Comparison of ENCODE assay signal across 8 mouse cellular contexts in genomic region chr1:133685749-133686519, GRCm38 (mm10). TPM values are rescaled to one million over a fixed set of nuclear protein-coding genes. Genes with fewer than 3 reads are reported as not detected.
DNase-seq lines count a peak whose midpoint lies in the region; ATAC-seq and TF ChIP-seq lines count a peak whose summit lies in the region.

No protein-coding gene starts in this region.

- TF ChIP-seq CTCF in stomach, postnatal 0 days (IDR thresholded peaks at IDR 0.05; ENCODE audit: low read depth), result no peak

- no peaks in the 10 kb centered on the region for H3K27me3 ChIP-seq in liver, embryonic 11.5 days (replicated peaks; ENCODE audit: control insufficient read depth, insufficient read depth, low read length)
- no peaks in the 10 kb centered on the region for H3K27me3 ChIP-seq in stomach, postnatal 0 days (ENCODE audit: control insufficient read depth, insufficient read depth, low read length)
- no peaks in the 10 kb centered on the region for H3K27me3 ChIP-seq in hindbrain, embryonic 13.5 days

- DNase-seq in 3T3-L1 (ENCODE audit: low read depth, low spot score) (peak; percentile 91), adipocyte (ENCODE audit: low spot score) (peak; percentile 94)
- peak; percentile 70 to 71 for DNase-seq in heart, postnatal 10 days
- DNase-seq in liver, embryonic 11.5 days (ENCODE audit: low spot score), result no peak
- peak; percentile 56 for DNase-seq in stomach, postnatal 0 days (ENCODE audit: low spot score)
- no peak for DNase-seq in left cerebral cortex, adult 11 months (ENCODE audit: low spot score)
- no peak for DNase-seq in thymus, postnatal 14 days

- intact Hi-C loops in heart, postnatal 10 days (cut with DNase I), result no loop called here

- no peaks in the 10 kb centered on the region for H3K36me3 ChIP-seq in liver, embryonic 11.5 days (ENCODE audit: control insufficient read depth, insufficient read depth, low read length)
- H3K36me3 ChIP-seq in stomach, postnatal 0 days (ENCODE audit: control insufficient read depth, insufficient read depth, low read length), result no peaks in the 10 kb centered on the region
- H3K36me3 ChIP-seq in hindbrain, embryonic 13.5 days, result no peaks in the 10 kb centered on the region

- 73% methylated on average over 10 of the region's 10 CpGs for WGBS in liver, embryonic 11.5 days
- 50% methylated on average over 10 of the region's 10 CpGs for WGBS in stomach, postnatal 0 days
- 83% methylated on average over 10 of the region's 10 CpGs for WGBS in hindbrain, embryonic 13.5 days

- no peak overlapping the region for H3K9ac ChIP-seq in liver, embryonic 11.5 days (ENCODE audit: low read depth, low read length)
- H3K9ac ChIP-seq in stomach, postnatal 0 days (ENCODE audit: low read length), result no peak overlapping the region
- H3K9ac ChIP-seq in hindbrain, embryonic 13.5 days, result no peak overlapping the region

- peak; percentile 72 for ATAC-seq in liver, embryonic 11.5 days (replicated peaks; ENCODE audit: low FRiP score)
- peak; percentile 93 for ATAC-seq in stomach, postnatal 0 days (ENCODE audit: low FRiP score, low TSS enrichment)
- ATAC-seq in hindbrain, embryonic 13.5 days (ENCODE audit: low FRiP score), result no peak

- H3K4me1 ChIP-seq in liver, embryonic 11.5 days (replicated peaks; ENCODE audit: control insufficient read depth, insufficient read depth, low read length), result peaks cover 2% of the 10 kb centered on the region; the same call in 1 of the 2 replicates
- H3K4me1 ChIP-seq in stomach, postnatal 0 days (replicated peaks; ENCODE audit: control insufficient read depth, insufficient read depth), result no peaks in the 10 kb centered on the region; the same call in 1 of the 2 replicates
- no peaks in the 10 kb centered on the region for H3K4me1 ChIP-seq in hindbrain, embryonic 13.5 days (replicated peaks)

- no peak overlapping the region for H3K4me2 ChIP-seq in liver, embryonic 11.5 days
- no peak overlapping the region for H3K4me2 ChIP-seq in stomach, postnatal 0 days (replicated peaks; ENCODE audit: low read depth)
- no peak overlapping the region for H3K4me2 ChIP-seq in hindbrain, embryonic 13.5 days

- no peak overlapping the region for H3K4me3 ChIP-seq in liver, embryonic 11.5 days (ENCODE audit: low read depth, low read length)
- no peak overlapping the region for H3K4me3 ChIP-seq in stomach, postnatal 0 days (ENCODE audit: low read depth, low read length)
- H3K4me3 ChIP-seq in hindbrain, embryonic 13.5 days, result no peak overlapping the region

- no peak for TF ChIP-seq EP300 in stomach, postnatal 0 days (optimal IDR thresholded peaks at IDR 0.05)

- no peaks in the 10 kb centered on the region for H3K9me3 ChIP-seq in liver, embryonic 11.5 days (ENCODE audit: control insufficient read depth, low read length)
- no peaks in the 10 kb centered on the region for H3K9me3 ChIP-seq in stomach, postnatal 0 days (ENCODE audit: control insufficient read depth, low read length)
- H3K9me3 ChIP-seq in hindbrain, embryonic 13.5 days, result no peaks in the 10 kb centered on the region

- H3K27ac ChIP-seq in liver, embryonic 11.5 days (ENCODE audit: low read depth, low read length), result 0 out of 2 replicates have a peak overlapping the region, but pooled peaks have one; percentile 43
- H3K27ac ChIP-seq in stomach, postnatal 0 days (replicated peaks), result peak overlapping the region; percentile 45; the same call in 1 of the 2 replicates
- H3K27ac ChIP-seq in hindbrain, embryonic 13.5 days, result no peak overlapping the region

RNA-seq across cellular contexts. Expression of gene Lax1, which starts 4.0 kb away (rescaled TPM):
- under 1 TPM; 0.17 to 0.36 TPM for total RNA-seq in heart, postnatal 10 days (2021)
- 0.62 and 0.78 TPM in 2 replicates for polyA plus RNA-seq in liver, embryonic 11.5 days (2014; fragmentation: Nextera tagmentation; extraction: Ambion mirVana)
- polyA plus RNA-seq in stomach, postnatal 0 days (2015; fragmentation: Nextera tagmentation; extraction: Ambion mirVana), result 0.16 and 0.38 TPM in 2 replicates
- polyA plus RNA-seq in hindbrain, embryonic 13.5 days (2015; fragmentation: Nextera tagmentation; extraction: Ambion mirVana), result 0.10 and 0.16 TPM in 2 replicates

RNA-seq across cellular contexts. Expression of gene Gm38394, which starts 24.8 kb away (rescaled TPM):
- total RNA-seq in heart, postnatal 10 days (2021), result 10 to 100 TPM; 31.8 to 34.6 TPM
- 4.4 and 4.5 TPM in 2 replicates for polyA plus RNA-seq in liver, embryonic 11.5 days (2014; fragmentation: Nextera tagmentation; extraction: Ambion mirVana)
- 2.4 and 2.7 TPM in 2 replicates for polyA plus RNA-seq in stomach, postnatal 0 days (2015; fragmentation: Nextera tagmentation; extraction: Ambion mirVana)
- polyA plus RNA-seq in hindbrain, embryonic 13.5 days (2015; fragmentation: Nextera tagmentation; extraction: Ambion mirVana), result 3.7 TPM in 2 replicates

RNA-seq across cellular contexts. Expression of gene Zbed6, which starts 25.2 kb away (rescaled TPM):
- 10 to 100 TPM; 11.0 to 11.5 TPM for total RNA-seq in heart, postnatal 10 days (2021)
- polyA plus RNA-seq in liver, embryonic 11.5 days (2014; fragmentation: Nextera tagmentation; extraction: Ambion mirVana), result not detected in 2 replicates
- not detected in 2 replicates for polyA plus RNA-seq in stomach, postnatal 0 days (2015; fragmentation: Nextera tagmentation; extraction: Ambion mirVana)
- not detected in 2 replicates for polyA plus RNA-seq in hindbrain, embryonic 13.5 days (2015; fragmentation: Nextera tagmentation; extraction: Ambion mirVana)

Comparison
In these comparisons a context has a peak if more than half of its experiments do, and no peak if none do; other contexts are left out.
1. DNase-seq: peak in 3T3-L1 (single experiment), adipocyte (single experiment), heart, postnatal 10 days (2 of 2) and stomach, postnatal 0 days (single experiment); none in liver, embryonic 11.5 days (single experiment), left cerebral cortex, adult 11 months (single experiment) and thymus, postnatal 14 days (single experiment).